In the genomic region with DNA sequence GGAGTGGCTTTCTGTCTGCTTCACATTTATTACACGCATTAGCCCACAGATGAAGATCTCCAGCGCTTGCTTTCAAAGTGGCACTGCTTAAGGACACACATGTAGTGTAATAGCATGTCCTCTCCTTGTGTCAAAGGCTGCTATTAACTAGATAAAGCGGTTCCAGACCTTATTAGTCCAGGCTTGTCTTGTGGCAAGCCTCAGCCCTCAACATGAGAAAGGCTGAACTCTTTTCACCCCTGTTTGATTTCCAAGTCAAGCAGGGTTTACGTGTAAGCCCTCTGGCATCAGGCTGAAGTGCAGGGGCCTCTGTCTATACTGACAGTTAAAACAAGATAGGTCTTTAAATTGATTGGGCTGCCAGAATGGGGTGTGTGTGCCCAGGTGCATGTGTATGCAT, we compare ENCODE assay signal across 23 mouse cellular contexts.
DNase-seq lines count a peak whose midpoint lies in the region; ATAC-seq lines count a peak whose summit lies in the region.
"Had no signal": no experiment of that assay in that cellular context is flagged by ENCODE, and none has a peak within 500 bp of the region (broad histone marks: within the 10 kb centered on the region; RNA-seq: fewer than 3 reads in every experiment).

No protein-coding gene starts in this region.

- no peak overlapping the region for H3K4me3 ChIP-seq in liver, embryonic 11.5 days (ENCODE audit: low read depth, low read length)
- H3K4me3 ChIP-seq in liver, embryonic 12.5 days: no peak overlapping the region

- intact Hi-C loops in heart, postnatal 10 days (cut with DNase I): loop anchor here (5.0 kb wide), 1 partner anchor 717 kb away; a partner anchor contains a TSS

- 74% methylated on average over 4 of the region's 4 CpGs for WGBS in liver, embryonic 11.5 days
- 58% methylated on average over 4 of the region's 4 CpGs for WGBS in liver, embryonic 12.5 days (ENCODE audit: insufficient replicate concordance)

- H3K36me3 ChIP-seq in liver, embryonic 11.5 days (ENCODE audit: control insufficient read depth, insufficient read depth, low read length): no peaks in the 10 kb centered on the region
- no peaks in the 10 kb centered on the region for H3K36me3 ChIP-seq in liver, embryonic 12.5 days
- H3K36me3 ChIP-seq: G1E had no signal

- H3K27ac ChIP-seq in liver, embryonic 11.5 days (ENCODE audit: low read depth, low read length): no peak overlapping the region
- no peak overlapping the region for H3K27ac ChIP-seq in liver, embryonic 12.5 days

- H3K4me2 ChIP-seq in liver, embryonic 11.5 days: no peak overlapping the region
- H3K4me2 ChIP-seq in liver, embryonic 12.5 days: no peak overlapping the region

- H3K9me3 ChIP-seq in liver, embryonic 11.5 days (ENCODE audit: control insufficient read depth, low read length): no peaks in the 10 kb centered on the region
- no peaks in the 10 kb centered on the region for H3K9me3 ChIP-seq in liver, embryonic 12.5 days (replicated peaks)

- no peak overlapping the region for H3K9ac ChIP-seq in liver, embryonic 11.5 days (ENCODE audit: low read depth, low read length)
- no peak overlapping the region for H3K9ac ChIP-seq in liver, embryonic 12.5 days

- no peak for ATAC-seq in liver, embryonic 11.5 days (replicated peaks; ENCODE audit: low FRiP score)
- no peak for ATAC-seq in liver, embryonic 12.5 days
- ATAC-seq: activated CD4-positive, CD25-positive, alpha-beta regulatory T cell, adult 4 months; CD4-positive, CD25-positive, alpha-beta regulatory T cell, adult 4 months; Patski had no signal

- DNase-seq in heart, adult 11 months: peak; percentile 53
- DNase-seq in heart, postnatal 10 days: no peak
- DNase-seq in liver, embryonic 11.5 days (ENCODE audit: low spot score): peak; percentile 18
- DNase-seq in fat pad, adult 2 months (ENCODE audit: extremely low read depth, low read depth, low spot score): peak; percentile 89
- DNase-seq in gonadal fat pad, adult 2 months (ENCODE audit: low read depth): peak; percentile 77
- no peak for DNase-seq in retina, postnatal 1 day
- DNase-seq in adrenal gland, adult 18-20 months (ENCODE audit: low spot score in 2 of 2): no peak
- DNase-seq: adrenal gland, adult 2 months; adrenal gland, adult 8-10 months; adrenal gland, postnatal 10 days; adrenal gland, postnatal 14 days; adrenal gland, postnatal 25 days; adrenal gland, postnatal 36 days; B cell, adult 2 months; cerebellum, adult 11 months; cerebellum, adult 11-12 months; cerebellum, adult 18-20 months had no signal

- no peaks in the 10 kb centered on the region for H3K27me3 ChIP-seq in liver, embryonic 11.5 days (replicated peaks; ENCODE audit: control insufficient read depth, insufficient read depth, low read length)
- H3K27me3 ChIP-seq in liver, embryonic 12.5 days (replicated peaks): no peaks in the 10 kb centered on the region
- H3K27me3 ChIP-seq: CH12.LX, Patski had no signal

- no peaks in the 10 kb centered on the region for H3K4me1 ChIP-seq in liver, embryonic 11.5 days (replicated peaks; ENCODE audit: control insufficient read depth, insufficient read depth, low read length)
- H3K4me1 ChIP-seq in liver, embryonic 12.5 days: no peaks in the 10 kb centered on the region

Comparison
In these comparisons a context has a peak if more than half of its experiments do, and no peak if none do; other contexts are left out.
1. DNase-seq: peak in heart, adult 11 months (single experiment), liver, embryonic 11.5 days (single experiment), fat pad, adult 2 months (single experiment) and gonadal fat pad, adult 2 months (single experiment); none in heart, postnatal 10 days (0 of 2), retina, postnatal 1 day (single experiment) and adrenal gland, adult 18-20 months (0 of 2).